Mouse (Mus musculus) hindbrain, embryonic 11.5 days (tissue): ENCODE measurements at regions not wholly inside any gene's neighbourhood (a gene's known extent, or its start where the extent isn't known, plus 50 kb on each side); places are given as distances from the start of the nearest gene placed in this dataset.

Source experiments
- ATAC-seq: fragments of 200-750 bp; cut with Nextera tagmentation; 2 replicates; pipeline ENCODE4 v1.8.0; 2017; ENCODE audit warnings: mild to moderate bottlenecking, moderate TSS enrichment, moderate library complexity; ENCODE audit not compliant: low FRiP score
- DNase-seq: peaks from one replicate; pipeline ENCODE4 v3.0.0-alpha.2; 2015; ENCODE audit warnings: low spot score
- H3K27ac ChIP-seq: fragments of 300-500 bp; sonication (generic); 2 replicates; pipeline ENCODE4 v1.5.1; 2014; ENCODE audit warnings: mild to moderate bottlenecking, low read depth, low read length
- H3K27me3 ChIP-seq: fragments of 300-500 bp; sonication (generic); 2 replicates; pipeline ENCODE4 v1.6.1; 2014; ENCODE audit warnings: mild to moderate bottlenecking, low read length, moderate library complexity, mixed read lengths; ENCODE audit not compliant: control insufficient read depth, insufficient read depth
- H3K36me3 ChIP-seq: fragments of 300-500 bp; sonication (generic); 2 replicates; pipeline ENCODE4 v1.6.1; 2014; ENCODE audit warnings: mild to moderate bottlenecking, low read length, moderate library complexity, mixed read lengths; ENCODE audit not compliant: control insufficient read depth, insufficient read depth
- H3K4me1 ChIP-seq: fragments of 300-500 bp; sonication (generic); replicated peaks from 2 replicates; pipeline ENCODE4 v1.6.1; 2014; ENCODE audit warnings: low read length, mixed read lengths; ENCODE audit not compliant: control insufficient read depth, insufficient read depth
- H3K4me2 ChIP-seq: fragments of 300-500 bp; sonication (generic); replicated peaks from 2 replicates; pipeline ENCODE4 v1.6.1; 2014; ENCODE audit warnings: mild to moderate bottlenecking, low read depth, low read length
- H3K4me3 ChIP-seq: fragments of 300-500 bp; sonication (generic); 2 replicates; pipeline ENCODE4 v1.5.1; 2014; ENCODE audit warnings: low read depth, low read length
- H3K9ac ChIP-seq: fragments of 300-500 bp; sonication (generic); 2 replicates; pipeline ENCODE4 v1.6.1; 2014; ENCODE audit warnings: low read depth, low read length
- H3K9me3 ChIP-seq: fragments of 300-500 bp; sonication (generic); 2 replicates; pipeline ENCODE4 v1.6.1; 2016; ENCODE audit warnings: low read length; ENCODE audit not compliant: control insufficient read depth
- WGBS: fragments of 180-500 bp; shearing (Covaris S2); extraction: QIAGEN DNeasy Blood & Tissue Kit; methylation state at CpG from one replicate; pipeline ENCODE4 v1.1.7; 2014; 5-methylcytosine and 5-hydroxymethylcytosine counted together

DNA sequence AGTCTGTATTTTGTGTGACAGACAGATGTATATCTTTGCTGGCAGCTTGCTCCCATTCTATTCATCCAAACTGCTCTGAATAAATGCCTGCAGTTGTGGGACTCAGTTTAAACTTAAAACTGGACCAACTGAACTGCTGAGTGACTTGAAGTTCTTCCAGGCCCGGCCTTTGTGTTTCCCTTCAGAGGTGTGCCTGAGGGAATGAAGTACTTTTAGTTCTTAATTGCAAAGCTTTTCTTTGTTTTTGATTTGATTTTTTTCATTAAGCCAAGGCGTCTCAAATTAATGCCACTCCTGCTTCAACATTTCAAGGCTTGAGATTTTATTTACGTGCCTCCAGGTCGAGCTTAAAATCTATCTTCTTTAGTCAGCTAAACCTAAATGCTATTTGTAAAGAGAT, 446.4 kb downstream of the Btbd3 start:
- no peak for DNase-seq
- Histone ChIP-seq H3K4me2 (no peak overlapping the region), H3K4me1 (no peaks in the 10 kb centered on the region), H3K4me3 (no peak overlapping the region), H3K27ac (no peak overlapping the region), H3K27me3 (no peaks in the 10 kb centered on the region), H3K9me3 (no peaks in the 10 kb centered on the region), H3K9ac (no peak overlapping the region), H3K36me3 (no peaks in the 10 kb centered on the region)
- 90% methylated on average over 4 of the region's 4 CpGs for WGBS
- ATAC-seq = no peak

DNA sequence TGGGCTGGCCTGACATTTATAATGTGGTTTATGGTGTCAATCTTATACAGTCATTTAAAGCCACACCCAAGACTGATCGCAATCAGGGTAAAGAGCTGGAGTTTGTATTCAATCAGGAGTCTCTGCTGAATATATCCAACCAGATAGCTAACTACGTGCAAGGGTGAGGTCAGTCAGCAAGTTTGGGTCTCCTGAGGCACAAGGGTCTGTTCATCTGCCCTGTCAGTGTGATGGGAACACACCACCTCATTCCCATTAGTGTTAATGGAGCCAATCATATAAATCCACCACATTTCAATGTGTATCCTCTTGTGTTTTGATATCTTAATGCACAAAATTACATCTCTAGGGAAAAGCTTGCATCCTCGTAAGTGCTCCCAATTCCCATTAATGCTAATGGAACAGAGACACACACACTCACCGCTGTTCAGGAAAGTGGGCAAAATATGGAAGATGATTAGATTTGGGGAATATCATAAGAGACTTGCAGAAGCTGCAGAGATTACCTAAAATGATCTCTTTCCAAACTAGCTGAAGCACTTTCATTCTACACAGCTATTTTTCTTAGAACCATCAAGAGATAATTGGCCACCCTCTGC, 447.7 kb downstream of the Btbd3 start:
- ATAC-seq = peak; percentile 45; the same call in 1 of the 2 replicates

DNA sequence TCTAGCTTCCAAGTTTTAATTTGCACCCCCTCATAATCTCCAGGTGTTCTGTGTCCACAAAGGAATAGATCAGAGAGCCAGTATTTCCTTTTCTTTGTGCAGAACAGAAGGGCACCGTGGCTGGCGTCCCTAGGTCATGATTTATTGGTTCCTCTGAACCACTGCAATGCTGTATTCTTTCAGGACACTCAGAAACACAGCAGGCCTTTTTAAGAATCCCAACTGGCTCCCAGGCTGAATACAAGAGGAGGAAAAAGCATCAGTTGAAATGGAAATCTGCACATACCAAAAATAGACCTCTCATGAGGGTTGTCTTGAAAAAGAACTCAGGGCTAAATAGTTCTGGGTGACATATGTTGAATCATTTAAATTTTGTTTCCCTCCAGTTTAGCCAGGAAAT, 452.4 kb downstream of the Btbd3 start:
- H3K27ac ChIP-seq = no peak overlapping the region
- peak; percentile 54 for ATAC-seq

More for the DNA sequence above, 447.7 kb downstream of the Btbd3 start:
- Histone ChIP-seq H3K36me3 (no peaks in the 10 kb centered on the region), H3K9me3 (no peaks in the 10 kb centered on the region), H3K27me3 (no peaks in the 10 kb centered on the region), H3K9ac (no peak overlapping the region), H3K27ac (no peak overlapping the region), H3K4me3 (no peak overlapping the region), H3K4me1 (no peaks in the 10 kb centered on the region), H3K4me2 (no peak overlapping the region)
- WGBS = 83% methylated on average over 4 of the region's 4 CpGs
- no peak for DNase-seq

GRCm38 (mm10) chr2:138733846-138734245, 477.5 kb downstream of the Btbd3 start:
- Histone ChIP-seq H3K27me3 (no peaks in the 10 kb centered on the region), H3K9me3 (no peaks in the 10 kb centered on the region), H3K9ac (no peak overlapping the region), H3K27ac (no peak overlapping the region), H3K36me3 (no peaks in the 10 kb centered on the region), H3K4me2 (no peak overlapping the region), H3K4me1 (no peaks in the 10 kb centered on the region), H3K4me3 (no peak overlapping the region)
- no peak for ATAC-seq
- DNase-seq = no peak
- WGBS = 66% methylated on average over 2 of the region's 2 CpGs

More for the DNA sequence above, 452.4 kb downstream of the Btbd3 start:
- WGBS = 9% methylated on average over 2 of the region's 2 CpGs
- Histone ChIP-seq H3K4me2 (no peak overlapping the region), H3K4me3 (no peak overlapping the region), H3K36me3 (no peaks in the 10 kb centered on the region), H3K9me3 (no peaks in the 10 kb centered on the region), H3K9ac (no peak overlapping the region), H3K4me1 (no peaks in the 10 kb centered on the region), H3K27me3 (no peaks in the 10 kb centered on the region)
- peak; percentile 1 for DNase-seq

DNA sequence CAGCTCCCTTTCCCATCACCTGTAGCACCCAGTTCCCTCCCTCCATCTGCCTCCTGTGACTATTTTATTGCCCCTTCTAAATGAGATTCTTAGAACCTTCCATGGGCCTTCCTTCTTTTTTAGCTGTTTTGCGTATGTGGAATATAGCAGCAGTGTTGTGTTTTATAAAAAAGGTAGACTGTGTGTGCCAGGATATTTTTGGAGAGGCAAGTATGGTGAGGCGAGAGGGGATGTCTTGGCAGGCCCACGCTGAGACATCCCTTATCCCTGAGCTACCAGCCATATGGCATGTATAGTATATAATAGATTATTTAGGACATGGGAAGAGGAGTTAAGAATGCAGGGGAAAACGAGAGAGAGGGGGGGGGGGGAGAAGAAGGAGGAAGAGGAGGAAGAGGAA, 488.4 kb downstream of the Btbd3 start:
- H3K9me3 ChIP-seq = no peaks in the 10 kb centered on the region
- WGBS = 78% methylated on average over 4 of the region's 4 CpGs
- no peaks in the 10 kb centered on the region for H3K4me1 ChIP-seq
- no peak overlapping the region for H3K27ac ChIP-seq
- ATAC-seq (no peak), DNase-seq (no peak)
- no peak overlapping the region for H3K4me3 ChIP-seq
- no peaks in the 10 kb centered on the region for H3K36me3 ChIP-seq
- no peak overlapping the region for H3K9ac ChIP-seq
- no peak overlapping the region for H3K4me2 ChIP-seq
- no peaks in the 10 kb centered on the region for H3K27me3 ChIP-seq

DNA sequence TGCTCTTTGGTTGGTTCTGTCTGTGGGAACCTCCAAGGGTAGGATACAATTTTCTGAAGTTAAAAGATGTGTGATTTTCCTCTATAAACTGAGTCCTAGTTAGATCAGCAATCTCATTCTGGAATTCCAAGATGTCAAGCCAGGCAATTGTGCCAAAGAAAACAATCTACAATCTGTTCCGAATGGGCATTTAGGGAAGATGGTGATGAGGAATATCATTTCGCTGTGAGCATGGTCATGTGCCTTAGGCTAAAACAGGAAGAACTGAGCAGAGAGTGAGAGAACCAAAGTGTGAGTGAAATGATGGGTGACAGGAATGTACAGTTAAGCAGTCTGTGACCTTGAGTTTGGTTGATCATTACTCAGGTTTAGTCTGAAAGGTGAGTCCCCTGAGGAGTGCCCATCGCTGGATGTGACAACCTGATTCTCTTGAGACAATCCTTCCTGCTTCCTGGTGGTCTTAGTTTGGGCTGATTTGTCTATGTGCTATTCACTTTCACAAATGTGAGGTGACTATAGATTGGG, 504.1 kb downstream of the Btbd3 start:
- no peaks in the 10 kb centered on the region for H3K9me3 ChIP-seq
- H3K9ac ChIP-seq = no peak overlapping the region
- no peak overlapping the region for H3K27ac ChIP-seq
- ATAC-seq = no peak
- H3K4me3 ChIP-seq = no peak overlapping the region
- no peak overlapping the region for H3K4me2 ChIP-seq
- DNase-seq = no peak
- no peaks in the 10 kb centered on the region for H3K4me1 ChIP-seq
- no peaks in the 10 kb centered on the region for H3K27me3 ChIP-seq
- 88% methylated on average over 3 of the region's 3 CpGs for WGBS
- H3K36me3 ChIP-seq = no peaks in the 10 kb centered on the region

DNA sequence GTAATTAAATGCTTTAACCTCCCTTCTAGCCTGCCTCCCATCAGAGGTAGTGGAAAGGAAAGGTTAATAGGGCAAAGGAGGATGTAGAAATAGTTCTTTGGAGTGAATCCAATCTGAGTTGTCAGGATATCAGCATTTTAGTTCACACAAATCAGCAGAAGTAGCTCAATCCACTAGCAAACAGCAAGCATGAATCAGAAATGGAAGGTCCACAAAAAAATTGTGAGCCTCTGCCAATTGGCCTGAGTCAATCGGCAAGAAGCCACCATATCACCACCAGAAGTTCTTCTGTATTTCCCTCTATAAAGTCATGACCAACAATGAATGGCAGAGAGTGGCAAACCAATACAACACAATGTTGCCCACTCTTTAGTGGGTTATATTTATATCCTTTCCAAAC, 505.0 kb downstream of the Btbd3 start:
- no peaks in the 10 kb centered on the region for H3K4me1 ChIP-seq
- H3K36me3 ChIP-seq = no peaks in the 10 kb centered on the region
- 87% methylated on average over 1 of the region's 1 CpGs for WGBS
- no peak for ATAC-seq
- H3K4me3 ChIP-seq = no peak overlapping the region
- H3K27me3 ChIP-seq = no peaks in the 10 kb centered on the region
- no peak for DNase-seq
- no peak overlapping the region for H3K27ac ChIP-seq
- H3K9ac ChIP-seq = no peak overlapping the region
- H3K9me3 ChIP-seq = no peaks in the 10 kb centered on the region
- H3K4me2 ChIP-seq = no peak overlapping the region

GRCm38 (mm10) chr2:138766275-138766842, 510.0 kb downstream of the Btbd3 start:
- no peak for DNase-seq
- no peak overlapping the region for H3K4me2 ChIP-seq
- no peaks in the 10 kb centered on the region for H3K4me1 ChIP-seq
- no peaks in the 10 kb centered on the region for H3K36me3 ChIP-seq
- ATAC-seq = no peak
- H3K27ac ChIP-seq = no peak overlapping the region
- no peak overlapping the region for H3K4me3 ChIP-seq
- H3K27me3 ChIP-seq = no peaks in the 10 kb centered on the region
- no peak overlapping the region for H3K9ac ChIP-seq
- 73% methylated on average over 9 of the region's 9 CpGs for WGBS
- no peaks in the 10 kb centered on the region for H3K9me3 ChIP-seq

GRCm38 (mm10) chr2:138783781-138784180, 527.4 kb downstream of the Btbd3 start:
- 83% methylated on average over 3 of the region's 3 CpGs for WGBS
- ATAC-seq = no peak
- Histone ChIP-seq H3K36me3 (no peaks in the 10 kb centered on the region), H3K4me2 (no peak overlapping the region), H3K27ac (no peak overlapping the region), H3K9ac (no peak overlapping the region), H3K27me3 (no peaks in the 10 kb centered on the region), H3K9me3 (no peaks in the 10 kb centered on the region), H3K4me1 (no peaks in the 10 kb centered on the region), H3K4me3 (no peak overlapping the region)
- no peak for DNase-seq
